Mouse (Mus musculus) midbrain, postnatal 0 days (tissue): ENCODE data around the gene Gna11. TPM values are rescaled to one million over a fixed set of nuclear protein-coding genes. Genes with fewer than 3 reads are reported as not detected.

ENCODE experiments used
- ATAC-seq: fragments of 200-750 bp; cut with Nextera tagmentation; 2 replicates; pipeline ENCODE4 v1.8.0; 2017; ENCODE audit warnings: moderate number of reproducible peaks, mild to moderate bottlenecking, moderate TSS enrichment, moderate library complexity; ENCODE audit not compliant: low FRiP score
- DNase-seq: peaks from one replicate; pipeline ENCODE4 v3.0.0-alpha.2; 2015; ENCODE audit warnings: low spot score
- H3K27ac ChIP-seq: fragments of 300-500 bp; sonication (generic); 2 replicates; pipeline ENCODE4 v1.5.1; 2014; ENCODE audit warnings: low read depth, mild to moderate bottlenecking, low read length, mixed read lengths
- H3K27me3 ChIP-seq: fragments of 300-500 bp; sonication (generic); 2 replicates; pipeline ENCODE4 v1.6.1; 2014; ENCODE audit warnings: low read length, control low read depth, mixed read lengths; ENCODE audit not compliant: insufficient read depth
- H3K36me3 ChIP-seq: fragments of 300-500 bp; sonication (generic); 2 replicates; pipeline ENCODE4 v1.6.1; 2014; ENCODE audit warnings: low read length, control low read depth, mixed read lengths; ENCODE audit not compliant: insufficient read depth
- H3K4me1 ChIP-seq: fragments of 300-500 bp; sonication (generic); 2 replicates; pipeline ENCODE4 v1.6.1; 2014; ENCODE audit warnings: mild to moderate bottlenecking, control low read depth, antibody characterized with exemption, low read length, mixed read lengths; ENCODE audit not compliant: insufficient read depth
- H3K4me2 ChIP-seq: fragments of 300-500 bp; sonication (generic); 2 replicates; pipeline ENCODE4 v1.6.1; 2014; ENCODE audit warnings: low read depth, mild to moderate bottlenecking, low read length, mixed read lengths; ENCODE audit not compliant: poor library complexity, severe bottlenecking
- H3K4me3 ChIP-seq: fragments of 300-500 bp; sonication (generic); 2 replicates; pipeline ENCODE4 v1.5.1; 2014; ENCODE audit warnings: low read depth, mild to moderate bottlenecking, low read length, moderate library complexity
- H3K9ac ChIP-seq: fragments of 300-500 bp; sonication (generic); replicated peaks from 2 replicates; pipeline ENCODE4 v1.6.1; 2014; ENCODE audit warnings: mild to moderate bottlenecking, low read length, moderate library complexity, mixed read lengths; ENCODE audit not compliant: poor library complexity, severe bottlenecking
- H3K9me3 ChIP-seq: fragments of 300-500 bp; sonication (generic); 2 replicates; pipeline ENCODE4 v1.6.1; 2016; ENCODE audit warnings: low read length, control low read depth
- CTCF ChIP-seq: IDR thresholded peaks from 2 replicates; pipeline ENCODE4 v1.5.1; 2016; ENCODE audit warnings: antibody characterized with exemption, mild to moderate bottlenecking
- WGBS: fragments of 180-500 bp; shearing (Covaris S2); extraction: QIAGEN DNeasy Blood & Tissue Kit; methylation state at CpG from one replicate; pipeline ENCODE4 v1.1.7; 2014; 5-methylcytosine and 5-hydroxymethylcytosine counted together
- polyA plus RNA-seq: library from polyadenylated mRNA; unstranded; fragments of >200 nt; fragmentation: Nextera tagmentation; extraction: Ambion mirVana; gene quantifications from 2 replicates; pipeline ENCODE4 v1.2.1, GENCODE M21; 2015
- total RNA-seq: library from RNA; depleted of rRNA; stranded (reverse); fragments of >200 nt; gene quantifications from 2 replicates; pipeline ENCODE4 v1.2.3, GENCODE M21; 2014

Gna11 gene
- total and polyA plus RNA-seq, 2 experiments from 2014 or later, result 108 to 130 TPM

- Histone ChIP-seq H3K36me3 (no peaks in the 10 kb centered on the region), H3K4me2 (no peak overlapping the region), H3K4me1 (peaks cover 9% of the 10 kb centered on the region), H3K27me3 (peaks cover 15% of the 10 kb centered on the region), H3K9ac (no peak overlapping the region), H3K9me3 (no peaks in the 10 kb centered on the region), H3K4me3 (no peak overlapping the region), H3K27ac (no peak overlapping the region)
- WGBS, result 19% methylated on average over 9 of the region's 9 CpGs
- ATAC-seq, result no peak
- no peak for DNase-seq
- no peak for TF ChIP-seq CTCF
These were observed 28.0 kb upstream of the Gna11 start for GRCm38 (mm10) chr10:81572975-81573374.

GRCm38 (mm10) chr10:81572133-81572671, 27.2 kb upstream of the Gna11 start:
- Histone ChIP-seq H3K4me3 (peak overlapping the region; percentile 9), H3K4me1 (peaks cover 9% of the 10 kb centered on the region), H3K4me2 (peak overlapping the region; percentile 36), H3K9ac (no peak overlapping the region), H3K9me3 (no peaks in the 10 kb centered on the region), H3K27ac (no peak overlapping the region), H3K27me3 (peaks cover 17% of the 10 kb centered on the region), H3K36me3 (no peaks in the 10 kb centered on the region)
- no peak for TF ChIP-seq CTCF
- ATAC-seq (no peak), DNase-seq (no peak)
- 6% methylated on average over 9 of the region's 9 CpGs for WGBS

GRCm38 (mm10) chr10:81571501-81571876, 26.5 kb upstream of the Gna11 start:
- Histone ChIP-seq H3K4me3 (peak overlapping the region; percentile 35), H3K9me3 (no peaks in the 10 kb centered on the region), H3K27me3 (peaks cover 18% of the 10 kb centered on the region), H3K9ac (no peak overlapping the region), H3K36me3 (peaks cover 4% of the 10 kb centered on the region; the same call in 1 of the 2 replicates), H3K27ac (no peak overlapping the region), H3K4me2 (peak overlapping the region; percentile 74), H3K4me1 (peaks cover 9% of the 10 kb centered on the region)
- no peak for TF ChIP-seq CTCF
- ATAC-seq, result peak; percentile 94
- DNase-seq, result peak; percentile 100
- whole genome bisulfite sequencing, result under 1% methylated on average over 18 of the region's 18 CpGs

GRCm38 (mm10) chr10:81570831-81571500, 26.0 kb upstream of the Gna11 start:
- Histone ChIP-seq H3K36me3 (peaks cover 10% of the 10 kb centered on the region), H3K27ac (peak overlapping the region; percentile 71), H3K4me3 (peak overlapping the region; percentile 35), H3K4me1 (peaks cover 8% of the 10 kb centered on the region), H3K27me3 (peaks cover 14% of the 10 kb centered on the region), H3K4me2 (peak overlapping the region; percentile 74), H3K9ac (peak overlapping the region; percentile 50; the same call in 1 of the 2 replicates), H3K9me3 (no peaks in the 10 kb centered on the region)
- peak; percentile 76 for ATAC-seq
- WGBS, result under 1% methylated on average over 30 of the region's 34 CpGs
- DNase-seq, result peak; percentile 95
- no peak for TF ChIP-seq CTCF

- Histone ChIP-seq H3K9ac (peak overlapping the region; percentile 50; the same call in 1 of the 2 replicates), H3K9me3 (no peaks in the 10 kb centered on the region), H3K27me3 (peaks cover 14% of the 10 kb centered on the region), H3K4me2 (peak overlapping the region; percentile 74), H3K4me1 (peaks cover 5% of the 10 kb centered on the region), H3K36me3 (peaks cover 16% of the 10 kb centered on the region), H3K4me3 (peak overlapping the region; percentile 35), H3K27ac (peak overlapping the region; percentile 71)
- ATAC-seq (no peak), DNase-seq (peak; percentile 60)
- TF ChIP-seq CTCF, result no peak
- WGBS, result 4% methylated on average over 8 of the region's 11 CpGs
These were observed 25.3 kb upstream of the Gna11 start for GRCm38 (mm10) chr10:81570238-81570800.
